Mouse (Mus musculus) E14TG2a.4 (cell line): Measurements from ENCODE around the gene Lemd1.

Experiments used
- H3K27me3 ChIP-seq: 2 replicates; pipeline ENCODE4 v1.6.1; 2014; ENCODE audit warnings: low read length, control low read depth; ENCODE audit not compliant: insufficient read depth
- H3K36me3 ChIP-seq: 2 replicates; pipeline ENCODE4 v1.6.1; 2014; ENCODE audit warnings: low read length, control low read depth; ENCODE audit not compliant: insufficient read depth
- H3K4me1 ChIP-seq: replicated peaks from 2 replicates; pipeline ENCODE4 v1.6.1; 2014; ENCODE audit warnings: low read depth, low read length, control low read depth
- H3K4me3 ChIP-seq: replicated peaks from 2 replicates; pipeline ENCODE4 v1.5.1; 2014; ENCODE audit warnings: mild to moderate bottlenecking, low read length
- H3K9me3 ChIP-seq: 2 replicates; pipeline ENCODE4 v1.6.1; 2014; ENCODE audit warnings: low read length, control low read depth
- CTCF ChIP-seq: conservative IDR thresholded peaks from 2 replicates; pipeline ENCODE4 v1.5.1; 2014; ENCODE audit warnings: low read length
- NANOG ChIP-seq: IDR thresholded peaks from 2 replicates; pipeline ENCODE4 v1.6.1; 2014; ENCODE audit warnings: borderline replicate concordance, low read length, mixed read lengths
- POU5F1 ChIP-seq: IDR thresholded peaks from 2 replicates; pipeline ENCODE4 v1.6.1; 2014; ENCODE audit warnings: low read length, borderline replicate concordance

Gene Lemd1

DNA sequence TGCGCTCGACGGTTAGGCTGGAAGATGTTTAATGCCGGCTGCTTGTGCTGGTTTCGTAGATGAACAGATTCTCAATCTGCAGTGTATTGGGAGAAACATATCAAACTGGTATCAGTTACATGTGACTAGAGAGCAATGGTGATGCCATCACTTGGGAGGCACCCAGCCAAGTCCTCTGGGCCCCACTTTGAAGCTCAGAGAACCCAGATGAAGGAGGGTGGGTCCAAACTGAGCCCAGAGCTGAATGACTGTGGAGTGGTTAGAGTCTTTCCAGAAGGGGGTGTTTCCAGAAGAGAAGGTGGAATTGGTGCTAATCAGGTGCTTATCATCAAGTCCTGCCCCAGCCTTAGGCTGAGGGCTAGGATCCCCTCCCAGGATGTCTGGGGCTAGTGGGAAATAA, 110.0 kb downstream of the Lemd1 start:
- H3K4me3 ChIP-seq = no peak overlapping the region
- peaks cover 57% of the 10 kb centered on the region for H3K4me1 ChIP-seq
- TF ChIP-seq POU5F1 (no peak), CTCF (no peak), NANOG (no peak)
- no peaks in the 10 kb centered on the region for H3K9me3 ChIP-seq
- H3K27me3 ChIP-seq = peaks cover 78% of the 10 kb centered on the region
- H3K36me3 ChIP-seq = no peaks in the 10 kb centered on the region

DNA sequence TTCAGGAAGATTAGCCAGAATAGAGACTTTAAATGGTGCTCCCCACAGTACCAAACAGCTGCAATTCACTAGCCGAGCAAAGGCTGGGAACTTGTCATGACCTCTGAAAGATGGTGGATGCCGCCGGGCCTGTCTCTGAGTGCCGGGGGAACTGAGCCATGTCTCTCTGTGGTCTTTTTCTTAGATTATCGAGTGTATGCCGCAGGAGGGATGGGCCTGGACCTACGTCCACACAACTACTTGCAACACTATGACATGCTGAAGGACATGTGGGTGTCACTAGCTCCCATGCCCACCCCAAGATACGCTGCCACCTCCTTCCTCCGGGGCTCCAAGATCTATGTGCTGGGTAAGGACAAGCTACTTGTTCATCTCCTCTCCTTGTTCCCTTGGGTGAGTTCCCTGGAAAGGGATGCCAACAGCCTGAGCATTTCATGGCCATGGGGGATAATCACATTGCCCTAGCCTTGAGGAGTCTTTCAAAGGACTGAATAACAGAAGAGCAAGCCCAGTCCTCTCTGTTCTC, 111.2 kb downstream of the Lemd1 start:
- TF ChIP-seq POU5F1 (no peak), CTCF (no peak), NANOG (no peak)
- no peak overlapping the region for H3K4me3 ChIP-seq
- peaks cover 66% of the 10 kb centered on the region for H3K27me3 ChIP-seq
- H3K36me3 ChIP-seq = no peaks in the 10 kb centered on the region
- H3K9me3 ChIP-seq = no peaks in the 10 kb centered on the region
- H3K4me1 ChIP-seq = peaks cover 64% of the 10 kb centered on the region

DNA sequence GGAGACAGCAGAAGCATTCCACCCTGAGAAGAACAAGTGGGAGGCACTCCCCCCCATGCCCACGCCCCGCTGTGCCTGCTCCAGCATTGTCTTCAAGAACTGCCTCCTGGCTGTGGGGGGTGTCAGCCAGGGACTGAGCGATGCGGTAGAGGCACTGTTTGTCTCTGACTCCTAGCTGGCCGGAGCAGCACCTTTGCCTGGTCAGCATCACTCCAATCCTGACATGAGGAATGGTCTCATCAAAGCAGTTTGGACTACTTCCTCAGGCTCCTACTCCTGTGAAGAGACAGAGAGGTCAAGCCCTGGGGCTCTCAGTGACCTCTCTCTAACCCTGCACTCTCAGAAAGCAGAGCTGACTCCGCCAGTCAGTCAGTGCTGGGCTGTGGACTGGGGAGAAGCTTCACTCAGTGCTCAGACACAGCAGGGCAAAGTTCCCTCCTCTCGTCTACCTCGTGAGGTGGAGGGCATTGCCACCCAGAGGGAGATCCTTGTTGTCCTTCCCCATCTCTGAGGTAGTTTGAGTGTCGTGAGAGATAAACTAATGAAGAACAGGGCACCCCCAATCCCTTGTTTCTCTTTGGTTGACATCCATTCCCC, 113.5 kb downstream of the Lemd1 start:
- peaks cover 70% of the 10 kb centered on the region for H3K4me1 ChIP-seq
- no peak overlapping the region for H3K4me3 ChIP-seq
- H3K9me3 ChIP-seq = no peaks in the 10 kb centered on the region
- TF ChIP-seq NANOG = no peak
- TF ChIP-seq POU5F1 = no peak
- TF ChIP-seq CTCF = no peak
- H3K27me3 ChIP-seq = peaks cover 46% of the 10 kb centered on the region
- H3K36me3 ChIP-seq = no peaks in the 10 kb centered on the region

DNA sequence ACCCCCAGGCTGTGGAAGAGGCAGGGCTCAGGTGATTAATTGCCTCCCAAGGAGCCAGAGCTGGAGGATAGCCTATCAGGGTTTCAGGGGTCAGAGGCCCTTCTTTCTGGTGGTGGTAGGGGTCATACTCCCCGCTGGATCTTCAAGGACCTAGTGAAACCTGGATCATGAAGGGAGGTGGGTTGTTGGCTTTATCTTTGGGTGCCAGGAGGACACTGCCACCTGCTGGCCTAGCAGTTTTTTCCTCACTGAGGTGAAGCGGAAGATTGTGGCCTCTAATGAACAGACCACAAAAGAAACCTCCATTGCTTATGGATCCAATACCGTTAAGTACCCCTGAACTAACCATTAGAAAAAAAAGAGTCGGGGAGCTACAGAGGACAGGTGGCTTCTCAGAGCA, 114.9 kb downstream of the Lemd1 start:
- Histone ChIP-seq H3K4me3 (no peak overlapping the region), H3K9me3 (no peaks in the 10 kb centered on the region), H3K36me3 (no peaks in the 10 kb centered on the region), H3K27me3 (peaks cover 39% of the 10 kb centered on the region), H3K4me1 (peaks cover 71% of the 10 kb centered on the region)
- TF ChIP-seq CTCF (peak; percentile 57), NANOG (no peak)

DNA sequence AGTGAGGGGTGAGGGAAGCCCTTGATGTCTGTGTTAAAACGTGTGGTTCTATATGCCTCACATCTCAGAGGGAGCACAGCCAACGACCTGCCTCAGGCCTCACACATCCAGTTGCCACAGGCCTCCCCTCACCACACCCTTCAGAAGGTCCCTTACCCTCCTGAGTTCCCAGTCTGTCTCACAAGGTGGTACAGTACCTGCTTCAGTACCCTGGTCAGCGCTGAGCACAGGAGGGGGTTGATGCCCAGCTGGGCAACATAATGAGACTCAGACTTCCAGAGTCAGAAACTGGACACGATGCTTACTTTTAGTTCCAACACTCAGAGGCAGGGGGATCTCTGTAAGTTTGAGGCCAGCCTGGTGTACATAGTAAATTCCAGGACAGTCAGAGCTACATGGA, 115.6 kb downstream of the Lemd1 start:
- H3K4me1 ChIP-seq = peaks cover 65% of the 10 kb centered on the region
- no peak for TF ChIP-seq CTCF
- TF ChIP-seq NANOG = no peak; the same call in 1 of the 2 replicates
- no peak for TF ChIP-seq POU5F1

DNA sequence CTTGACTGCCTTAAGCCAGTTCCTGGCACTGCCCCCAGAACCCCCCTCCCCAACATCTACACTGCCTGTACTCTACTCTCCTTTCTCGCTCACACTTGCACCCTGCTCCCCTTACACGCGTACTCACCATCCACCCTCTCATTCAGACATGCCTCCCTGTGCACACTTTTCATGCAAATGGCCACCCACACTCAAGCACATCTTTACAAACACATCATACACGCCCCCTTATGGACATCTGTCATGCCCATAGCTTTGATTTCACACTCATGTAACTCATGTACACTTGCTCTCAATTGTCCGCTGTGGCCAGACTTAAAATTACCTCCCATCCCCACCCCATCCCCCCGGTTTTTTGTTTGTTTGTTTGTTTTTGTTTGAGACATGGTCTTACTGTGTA, 116.7 kb downstream of the Lemd1 start:
- H3K4me1 ChIP-seq = peaks cover 64% of the 10 kb centered on the region
- TF ChIP-seq NANOG (no peak), POU5F1 (no peak), CTCF (no peak)
- no peaks in the 10 kb centered on the region for H3K36me3 ChIP-seq
- H3K27me3 ChIP-seq = peaks cover 25% of the 10 kb centered on the region
- no peak overlapping the region for H3K4me3 ChIP-seq
- H3K9me3 ChIP-seq = no peaks in the 10 kb centered on the region

More for the DNA sequence above, 115.6 kb downstream of the Lemd1 start:
- H3K36me3 ChIP-seq = no peaks in the 10 kb centered on the region
- H3K9me3 ChIP-seq = no peaks in the 10 kb centered on the region
- no peak overlapping the region for H3K4me3 ChIP-seq
- H3K27me3 ChIP-seq = peaks cover 36% of the 10 kb centered on the region

DNA sequence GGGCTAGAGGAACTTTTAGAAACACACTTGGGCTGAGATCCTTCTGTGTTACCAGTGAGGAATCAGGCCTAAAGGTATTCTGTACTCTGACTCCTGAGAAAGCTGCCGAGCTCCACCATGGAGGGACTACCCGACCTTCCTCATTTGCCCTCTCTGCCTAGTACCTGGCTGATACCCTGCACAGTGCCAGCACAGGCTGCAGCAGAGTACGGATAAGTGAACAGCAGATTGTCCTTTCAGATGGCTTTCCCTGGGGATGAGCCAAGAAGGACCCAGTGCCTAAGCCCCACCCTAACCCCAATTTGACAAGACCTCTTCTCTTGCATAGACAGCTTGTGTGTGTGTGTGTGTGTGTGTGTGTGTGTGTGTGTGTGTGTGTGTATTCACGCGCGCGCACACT, 117.4 kb downstream of the Lemd1 start:
- TF ChIP-seq POU5F1 (no peak), NANOG (no peak), CTCF (no peak)
- H3K9me3 ChIP-seq = no peaks in the 10 kb centered on the region
- no peak overlapping the region for H3K4me3 ChIP-seq
- H3K27me3 ChIP-seq = peaks cover 22% of the 10 kb centered on the region
- peaks cover 60% of the 10 kb centered on the region for H3K4me1 ChIP-seq
- no peaks in the 10 kb centered on the region for H3K36me3 ChIP-seq
